In genomic region chr19:47014159-47014446, GRCm38 (mm10) we compare ENCODE assay signal across 8 mouse cellular contexts. TPM values are rescaled to one million over a fixed set of nuclear protein-coding genes. Genes with fewer than 3 reads are reported as not detected.
DNase-seq lines count a peak whose midpoint lies in the region; ATAC-seq lines count a peak whose summit lies in the region.
"Had no signal": no experiment of that assay in that cellular context is flagged by ENCODE, and none has a peak within 500 bp of the region (broad histone marks: within the 10 kb centered on the region; RNA-seq: fewer than 3 reads in every experiment).

No protein-coding gene starts in this region.

- no peaks in the 10 kb centered on the region for H3K36me3 ChIP-seq in lung, embryonic 15.5 days
- no peaks in the 10 kb centered on the region for H3K36me3 ChIP-seq in forebrain, embryonic 16.5 days (ENCODE audit: control insufficient read depth, insufficient read depth)
- no peaks in the 10 kb centered on the region for H3K36me3 ChIP-seq in liver, embryonic 12.5 days
- H3K36me3 ChIP-seq in stomach, embryonic 16.5 days (ENCODE audit: control insufficient read depth, insufficient read depth, low read length) = no peaks in the 10 kb centered on the region

- WGBS in lung, embryonic 15.5 days = 2% methylated on average over 11 of the region's 11 CpGs
- WGBS in forebrain, embryonic 16.5 days = under 1% methylated on average over 11 of the region's 11 CpGs
- WGBS in liver, embryonic 12.5 days (ENCODE audit: insufficient replicate concordance) = 4% methylated on average over 11 of the region's 11 CpGs
- 2% methylated on average over 11 of the region's 11 CpGs for WGBS in stomach, embryonic 16.5 days

- H3K27ac ChIP-seq in lung, embryonic 15.5 days = no peak overlapping the region
- peak overlapping the region; percentile 87 for H3K27ac ChIP-seq in forebrain, embryonic 16.5 days (ENCODE audit: low read length)
- no peak overlapping the region for H3K27ac ChIP-seq in liver, embryonic 12.5 days
- no peak overlapping the region for H3K27ac ChIP-seq in stomach, embryonic 16.5 days (ENCODE audit: low read length)

- DNase-seq in lung, postnatal 36 days = no peak
- no peak for DNase-seq in thymus, postnatal 4 days
- DNase-seq in layer of hippocampus, postnatal 14 days (ENCODE audit: low spot score in 2 of 2) = no peak
- DNase-seq: heart, adult 18-20 months had no signal

- peak overlapping the region; percentile 46 for H3K4me3 ChIP-seq in lung, embryonic 15.5 days
- H3K4me3 ChIP-seq in forebrain, embryonic 16.5 days (replicated peaks; ENCODE audit: low read length) = peak overlapping the region; percentile 80
- H3K4me3 ChIP-seq in liver, embryonic 12.5 days = peak overlapping the region; percentile 34
- H3K4me3 ChIP-seq in stomach, embryonic 16.5 days (replicated peaks; ENCODE audit: low read length) = peak overlapping the region; percentile 46

- peaks cover 64% of the 10 kb centered on the region for H3K27me3 ChIP-seq in lung, embryonic 15.5 days
- H3K27me3 ChIP-seq in forebrain, embryonic 16.5 days (replicated peaks; ENCODE audit: control insufficient read depth, insufficient read depth, low read length) = peaks cover 13% of the 10 kb centered on the region
- H3K27me3 ChIP-seq in liver, embryonic 12.5 days (replicated peaks) = peaks cover 88% of the 10 kb centered on the region
- peaks cover 50% of the 10 kb centered on the region for H3K27me3 ChIP-seq in stomach, embryonic 16.5 days (ENCODE audit: control insufficient read depth, insufficient read depth, low read length)

- peak overlapping the region; percentile 82 for H3K4me2 ChIP-seq in lung, embryonic 15.5 days
- peak overlapping the region; percentile 71 for H3K4me2 ChIP-seq in forebrain, embryonic 16.5 days (ENCODE audit: low read length)
- H3K4me2 ChIP-seq in liver, embryonic 12.5 days = peak overlapping the region; percentile 58
- H3K4me2 ChIP-seq in stomach, embryonic 16.5 days (ENCODE audit: low read depth, low read length) = peak overlapping the region; percentile 87

- H3K9ac ChIP-seq in lung, embryonic 15.5 days = no peak overlapping the region
- peak overlapping the region; percentile 88 for H3K9ac ChIP-seq in forebrain, embryonic 16.5 days (replicated peaks; ENCODE audit: low read depth, low read length)
- H3K9ac ChIP-seq in liver, embryonic 12.5 days = no peak overlapping the region
- H3K9ac ChIP-seq in stomach, embryonic 16.5 days (ENCODE audit: low read length) = no peak overlapping the region

- peaks cover 18% of the 10 kb centered on the region for H3K4me1 ChIP-seq in lung, embryonic 15.5 days
- H3K4me1 ChIP-seq in forebrain, embryonic 16.5 days (replicated peaks; ENCODE audit: control insufficient read depth, insufficient read depth, low read length) = peaks cover 14% of the 10 kb centered on the region
- peaks cover 18% of the 10 kb centered on the region for H3K4me1 ChIP-seq in liver, embryonic 12.5 days
- peaks cover 18% of the 10 kb centered on the region for H3K4me1 ChIP-seq in stomach, embryonic 16.5 days (ENCODE audit: control insufficient read depth, insufficient read depth, low read length)

- H3K9me3 ChIP-seq in lung, embryonic 15.5 days = no peaks in the 10 kb centered on the region
- no peaks in the 10 kb centered on the region for H3K9me3 ChIP-seq in forebrain, embryonic 16.5 days (ENCODE audit: control insufficient read depth, low read length)
- H3K9me3 ChIP-seq in liver, embryonic 12.5 days (replicated peaks) = no peaks in the 10 kb centered on the region
- no peaks in the 10 kb centered on the region for H3K9me3 ChIP-seq in stomach, embryonic 16.5 days (replicated peaks; ENCODE audit: control insufficient read depth, low read length)

- ATAC-seq in lung, embryonic 15.5 days (ENCODE audit: borderline replicate concordance, extremely low read depth, low FRiP score, low TSS enrichment) = peak; percentile 11; the same call in 1 of the 2 replicates
- ATAC-seq in forebrain, embryonic 16.5 days = peak; percentile 36
- no peak for ATAC-seq in liver, embryonic 12.5 days
- ATAC-seq in stomach, embryonic 16.5 days (ENCODE audit: insufficient read depth, low FRiP score) = no peak

RNA-seq across cellular contexts. Expression of gene Ina, which starts 0.4 kb away (rescaled TPM):
- 1.0 and 2.3 TPM in 2 replicates for polyA plus RNA-seq in lung, embryonic 15.5 days (2015; fragmentation: Nextera tagmentation; extraction: Ambion mirVana)
- 272 and 295 TPM in 2 replicates for polyA plus RNA-seq in forebrain, embryonic 16.5 days (2015; fragmentation: Nextera tagmentation; extraction: Ambion mirVana)
- 0.11 and 0.12 TPM in 2 replicates for polyA plus RNA-seq in liver, embryonic 12.5 days (2016; fragmentation: Nextera tagmentation; extraction: Ambion mirVana)
- polyA plus RNA-seq in stomach, embryonic 16.5 days (2015; fragmentation: Nextera tagmentation; extraction: Ambion mirVana) = 5.7 and 6.5 TPM in 2 replicates
- total RNA-seq in layer of hippocampus, postnatal 14 days (2021) = 100 to 1,000 TPM; 185 to 190 TPM
- total RNA-seq: heart, adult 18-20 months had no signal

RNA-seq across cellular contexts. Expression of gene Nt5c2, which starts 0.8 kb away (rescaled TPM):
- polyA plus RNA-seq in lung, embryonic 15.5 days (2015; fragmentation: Nextera tagmentation; extraction: Ambion mirVana) = 85.4 and 86.0 TPM in 2 replicates
- polyA plus RNA-seq in forebrain, embryonic 16.5 days (2015; fragmentation: Nextera tagmentation; extraction: Ambion mirVana) = 76.8 and 81.4 TPM in 2 replicates
- polyA plus RNA-seq in liver, embryonic 12.5 days (2016; fragmentation: Nextera tagmentation; extraction: Ambion mirVana) = 67.1 and 78.5 TPM in 2 replicates
- 86.4 and 91.2 TPM in 2 replicates for polyA plus RNA-seq in stomach, embryonic 16.5 days (2015; fragmentation: Nextera tagmentation; extraction: Ambion mirVana)
- 10 to 100 TPM; 68.8 to 69.3 TPM for total RNA-seq in layer of hippocampus, postnatal 14 days (2021)

RNA-seq across cellular contexts. Expression of gene Pcgf6, which starts 36.6 kb away (rescaled TPM):
- 15.3 and 19.3 TPM in 2 replicates for polyA plus RNA-seq in lung, embryonic 15.5 days (2015; fragmentation: Nextera tagmentation; extraction: Ambion mirVana)
- polyA plus RNA-seq in forebrain, embryonic 16.5 days (2015; fragmentation: Nextera tagmentation; extraction: Ambion mirVana) = 28.9 and 32.3 TPM in 2 replicates
- 19.0 and 20.0 TPM in 2 replicates for polyA plus RNA-seq in liver, embryonic 12.5 days (2016; fragmentation: Nextera tagmentation; extraction: Ambion mirVana)
- polyA plus RNA-seq in stomach, embryonic 16.5 days (2015; fragmentation: Nextera tagmentation; extraction: Ambion mirVana) = 11.5 and 11.8 TPM in 2 replicates
- total RNA-seq in layer of hippocampus, postnatal 14 days (2021) = 10 to 100 TPM; 18.9 to 19.4 TPM

RNA-seq across cellular contexts. Expression of gene Taf5, which starts 53.4 kb away (rescaled TPM):
- 5.2 and 5.3 TPM in 2 replicates for polyA plus RNA-seq in lung, embryonic 15.5 days (2015; fragmentation: Nextera tagmentation; extraction: Ambion mirVana)
- 5.8 and 6.0 TPM in 2 replicates for polyA plus RNA-seq in forebrain, embryonic 16.5 days (2015; fragmentation: Nextera tagmentation; extraction: Ambion mirVana)
- polyA plus RNA-seq in liver, embryonic 12.5 days (2016; fragmentation: Nextera tagmentation; extraction: Ambion mirVana) = 9.5 and 10.1 TPM in 2 replicates
- polyA plus RNA-seq in stomach, embryonic 16.5 days (2015; fragmentation: Nextera tagmentation; extraction: Ambion mirVana) = 2.2 and 3.1 TPM in 2 replicates
- total RNA-seq in layer of hippocampus, postnatal 14 days (2021) = 1 to 10 TPM; 5.2 to 6.1 TPM

Comparison
In these comparisons a context has a peak if more than half of its experiments do, and no peak if none do; other contexts are left out.
1. ATAC-seq: peak in lung, embryonic 15.5 days (single experiment) and forebrain, embryonic 16.5 days (single experiment); none in liver, embryonic 12.5 days (single experiment) and stomach, embryonic 16.5 days (single experiment).
2. RNA of gene Ina, which starts 0.4 kb away (polyA plus RNA-seq): 272 to 295 TPM in forebrain, embryonic 16.5 days; 5.7 to 6.5 TPM in stomach, embryonic 16.5 days, 1.0 to 2.3 TPM in lung, embryonic 15.5 days and 0.11 to 0.12 TPM in liver, embryonic 12.5 days; every median in the first group is over 10 times any median in the second.
3. Peak in every context shown above with its lines, with median percentiles within 50 percentile points of each other: H3K4me2 ChIP-seq and H3K4me3 ChIP-seq.